Mouse (Mus musculus) B cell, adult (primary cell): Measurements from ENCODE around the gene Olfr1297. TPM values are rescaled to one million over a fixed set of nuclear protein-coding genes. Genes with fewer than 3 reads are reported as not detected.

Experiments used
- total RNA-seq: library from RNA; stranded (reverse); gene quantifications from 4 replicates; pipeline ENCODE4 v1.2.4, GENCODE M21; 2023; ENCODE audit not compliant: inconsistent age

Gene Olfr1297
- not detected in 4 replicates for total RNA-seq

DNA sequence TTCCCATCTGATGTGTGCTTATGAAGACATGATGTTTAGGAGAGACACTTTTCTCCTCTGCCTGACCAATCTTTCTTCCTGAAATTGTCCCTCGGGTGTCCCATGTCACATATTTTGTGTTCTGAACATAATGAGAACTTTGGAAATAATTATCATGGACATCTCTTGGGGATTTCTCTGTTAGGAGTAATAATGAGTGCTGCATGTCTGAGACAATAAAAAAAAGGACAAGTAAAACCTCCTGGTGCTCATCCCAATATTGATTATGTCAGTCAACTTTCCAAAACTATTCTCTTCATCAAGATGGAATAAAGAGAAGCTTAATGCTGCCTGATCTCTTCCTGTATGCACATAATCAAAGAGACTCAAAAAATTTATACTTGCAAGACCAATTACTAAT is at the start of gene Olfr1297:
Gene Olfr1297, minus strand, starts transcription at position 101 of the 400 bp plus-strand sequence.

DNA sequence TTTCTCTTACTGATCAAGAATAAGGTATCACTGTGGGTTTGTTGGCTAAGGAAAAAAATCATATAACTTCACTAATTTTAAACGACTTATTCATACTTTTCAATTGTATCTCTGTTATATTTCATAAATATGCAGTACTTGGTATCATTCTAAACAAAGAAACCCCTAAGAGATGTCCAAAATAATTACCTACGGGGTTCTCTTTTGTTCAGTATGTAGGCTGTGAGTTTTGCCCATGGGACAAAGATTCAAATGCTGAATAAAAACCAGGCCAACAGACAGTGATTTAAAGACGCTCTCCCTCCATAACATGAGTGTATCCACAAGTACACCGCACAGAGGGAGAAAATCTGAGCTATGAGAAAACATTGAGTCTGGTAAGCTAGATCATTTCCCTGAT is 34.8 kb upstream of the Olfr1297 start, which contains the start of gene Olfr1299:
Gene Olfr1299, plus strand, starts transcription at position 301 of the 400 bp plus-strand sequence.

DNA sequence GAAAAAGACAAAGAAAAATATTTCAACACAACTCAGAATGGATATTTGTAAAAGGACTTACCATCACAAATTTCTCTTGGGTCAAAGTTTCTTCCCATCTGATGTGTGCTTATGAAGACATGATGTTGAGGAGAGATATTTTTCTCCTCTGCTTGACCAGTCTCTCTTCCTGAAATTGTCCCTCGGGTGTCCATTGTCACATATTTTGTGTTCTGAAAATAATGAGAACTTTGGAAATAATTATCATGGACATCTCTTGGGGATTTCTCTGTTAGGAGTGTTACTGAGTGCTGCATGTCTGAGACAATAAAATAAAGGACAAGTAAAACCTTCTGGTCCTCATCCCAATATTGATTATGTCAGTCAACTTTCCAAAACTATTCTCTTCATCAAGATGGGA is 22.8 kb upstream of the Olfr1297 start, which contains the start of gene Olfr1298:
Gene Olfr1298, minus strand, starts transcription at position 101 of the 400 bp plus-strand sequence.

DNA sequence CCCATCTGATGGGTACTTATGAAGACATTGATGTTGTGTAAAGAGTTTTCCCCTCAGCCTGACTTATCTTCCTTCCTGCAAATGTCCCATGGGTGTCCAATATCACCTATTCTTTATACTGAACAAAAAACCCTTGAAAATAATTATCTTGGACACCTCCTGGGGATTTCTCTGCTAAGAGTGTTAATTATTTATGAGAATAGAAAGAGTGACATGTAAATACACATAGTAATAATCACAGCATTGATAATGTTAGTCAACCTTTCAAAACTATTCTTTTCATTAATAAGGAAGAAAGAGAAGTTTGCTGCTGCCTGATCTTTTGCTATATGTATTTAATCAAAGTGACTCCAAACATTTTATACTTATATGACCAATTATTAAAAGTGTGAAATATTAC is 56.7 kb downstream of the Olfr1297 start, which contains the start of gene Olfr1295:
Gene Olfr1295, minus strand, starts transcription at position 101 of the 400 bp plus-strand sequence.

Other genes starting within 250 kb of the Olfr1297 start
- gene Olfr1286, start 203.4 kb downstream of the Olfr1297 start, total RNA-seq, result not detected in 4 replicates
- gene Olfr1287, start 177.4 kb downstream of the Olfr1297 start, total RNA-seq, result not detected in 4 replicates
- gene Olfr1288, start 152.4 kb downstream of the Olfr1297 start, total RNA-seq, result not detected in 4 replicates
- gene Olfr1289, start 145.7 kb downstream of the Olfr1297 start, total RNA-seq, result not detected in 4 replicates
- gene Olfr1290, start 132.7 kb downstream of the Olfr1297 start, total RNA-seq, result not detected in 4 replicates
- gene Olfr1291-ps1, start 129.3 kb downstream of the Olfr1297 start, total RNA-seq, result not detected in 4 replicates
- not detected in 4 replicates for gene Olfr1293-ps, start 101.3 kb downstream of the Olfr1297 start, total RNA-seq
- not detected in 4 replicates for gene Olfr1294, start 86.2 kb downstream of the Olfr1297 start, total RNA-seq
- gene Olfr1295, start 56.8 kb downstream of the Olfr1297 start, total RNA-seq, result not detected in 4 replicates
- gene Olfr1298, start 22.7 kb upstream of the Olfr1297 start, total RNA-seq, result not detected in 4 replicates
- gene Olfr1299, start 34.9 kb upstream of the Olfr1297 start, total RNA-seq, result not detected in 4 replicates
- not detected in 4 replicates for gene Olfr1301, start 124.5 kb upstream of the Olfr1297 start, total RNA-seq
- gene Olfr1302, start 150.9 kb upstream of the Olfr1297 start, total RNA-seq, result not detected in 4 replicates
- gene Olfr1303, start 193.8 kb upstream of the Olfr1297 start, total RNA-seq, result not detected in 4 replicates